Mouse (Mus musculus): Measurements from ENCODE around the gene Zzef1. TPM values are rescaled to one million over a fixed set of nuclear protein-coding genes. Genes with fewer than 3 reads are reported as not detected.
"Not testable (repeated sequence)": the region's sequence is repeated elsewhere in the genome, so short reads cannot be mapped to it uniquely, and the experiment has no call there.

Gene Zzef1
- polyA plus RNA-seq, 2 experiments, result 12.8 to 22.5 TPM

GRCm38 (mm10) chr11:72764270-72764669 lies 31.8 kb upstream of the Zzef1 start:
- peaks cover 69% of the 10 kb centered on the region for H3K36me3 ChIP-seq (ENCODE audit: control insufficient read depth, insufficient read depth, low read length)

GRCm38 (mm10) chr11:72767716-72768115 lies 28.3 kb upstream of the Zzef1 start:
- no peak overlapping the region for H3K27ac ChIP-seq (replicated peaks; ENCODE audit: low read depth, low read length)
- H3K9me3 ChIP-seq (ENCODE audit: control insufficient read depth, low read length), result no peaks in the 10 kb centered on the region
- no peak for TF ChIP-seq POLR2A (IDR thresholded peaks at IDR 0.05; ENCODE audit: borderline replicate concordance, extremely low read depth, insufficient read depth, insufficient read length)
- H3K4me3 ChIP-seq (replicated peaks; ENCODE audit: low read length), result no peak overlapping the region
- H3K4me1 ChIP-seq (ENCODE audit: control insufficient read depth, insufficient read depth, low read length), result no peaks in the 10 kb centered on the region
- 94% methylated on average over 8 of the region's 8 CpGs for WGBS
- H3K27me3 ChIP-seq (ENCODE audit: control insufficient read depth, insufficient read depth, low read length), result no peaks in the 10 kb centered on the region
- no peak overlapping the region for H3K9ac ChIP-seq (ENCODE audit: low read depth, low read length, severe bottlenecking)
- no peak for DNase-seq (ENCODE audit: low spot score)
- no peak for ATAC-seq (ENCODE audit: low FRiP score, low read depth)
- H3K4me2 ChIP-seq (replicated peaks; ENCODE audit: low read depth, low read length, severe bottlenecking), result no peak overlapping the region
- peaks cover 41% of the 10 kb centered on the region for H3K36me3 ChIP-seq (ENCODE audit: control insufficient read depth, insufficient read depth, low read length)

More at GRCm38 (mm10) chr11:72764270-72764669, 31.8 kb upstream of the Zzef1 start:
- Histone ChIP-seq H3K27me3 (ENCODE audit: control insufficient read depth, insufficient read depth, low read length) (no peaks in the 10 kb centered on the region), H3K4me2 (replicated peaks; ENCODE audit: low read depth, low read length, severe bottlenecking) (no peak overlapping the region), H3K4me3 (replicated peaks; ENCODE audit: low read length) (no peak overlapping the region), H3K9ac (ENCODE audit: low read depth, low read length, severe bottlenecking) (no peak overlapping the region), H3K9me3 (ENCODE audit: control insufficient read depth, low read length) (no peaks in the 10 kb centered on the region), H3K27ac (replicated peaks; ENCODE audit: low read depth, low read length) (no peak overlapping the region), H3K4me1 (ENCODE audit: control insufficient read depth, insufficient read depth, low read length) (no peaks in the 10 kb centered on the region)
- no peak for TF ChIP-seq POLR2A (IDR thresholded peaks at IDR 0.05; ENCODE audit: borderline replicate concordance, extremely low read depth, insufficient read depth, insufficient read length)
- 90% methylated on average over 4 of the region's 4 CpGs for WGBS
- DNase-seq (ENCODE audit: low spot score), result no peak
- ATAC-seq (ENCODE audit: low FRiP score, low read depth), result no peak

- no peak overlapping the region for H3K4me2 ChIP-seq (replicated peaks; ENCODE audit: low read depth, low read length, severe bottlenecking)
- 94% methylated on average over 3 of the region's 3 CpGs for WGBS
- H3K36me3 ChIP-seq (ENCODE audit: control insufficient read depth, insufficient read depth, low read length), result peaks cover 28% of the 10 kb centered on the region
- no peak overlapping the region for H3K9ac ChIP-seq (ENCODE audit: low read depth, low read length, severe bottlenecking)
- no peaks in the 10 kb centered on the region for H3K27me3 ChIP-seq (ENCODE audit: control insufficient read depth, insufficient read depth, low read length)
- DNase-seq (ENCODE audit: low spot score), result no peak
- no peaks in the 10 kb centered on the region for H3K4me1 ChIP-seq (ENCODE audit: control insufficient read depth, insufficient read depth, low read length)
- no peak overlapping the region for H3K4me3 ChIP-seq (replicated peaks; ENCODE audit: low read length)
- TF ChIP-seq POLR2A (IDR thresholded peaks at IDR 0.05; ENCODE audit: borderline replicate concordance, extremely low read depth, insufficient read depth, insufficient read length), result no peak
- no peak for ATAC-seq (ENCODE audit: low FRiP score, low read depth)
- H3K9me3 ChIP-seq (ENCODE audit: control insufficient read depth, low read length), result no peaks in the 10 kb centered on the region
- no peak overlapping the region for H3K27ac ChIP-seq (replicated peaks; ENCODE audit: low read depth, low read length)
These were observed 27.0 kb upstream of the Zzef1 start for GRCm38 (mm10) chr11:72769061-72769460.

DNA sequence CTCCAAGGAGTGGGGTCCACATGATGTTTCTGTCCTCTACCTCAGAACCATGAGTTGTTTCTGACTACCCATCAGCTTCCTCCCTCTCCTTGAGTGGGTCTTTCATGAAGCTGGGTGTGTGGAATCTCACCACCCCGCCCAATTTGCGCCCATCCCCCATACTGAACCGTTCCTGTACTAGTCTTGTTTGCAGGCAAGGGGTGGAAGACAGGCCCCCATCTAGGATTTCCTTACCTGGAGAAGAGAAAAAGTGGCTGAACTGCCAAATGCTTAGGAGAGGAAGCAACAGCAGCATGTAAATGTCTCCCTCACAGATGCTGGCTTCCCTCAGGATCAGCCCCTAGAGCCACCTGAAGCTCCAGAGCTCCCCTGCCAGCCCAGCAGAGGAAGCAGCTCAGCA lies 25.7 kb upstream of the Zzef1 start:
- WGBS, result 87% methylated on average over 3 of the region's 3 CpGs
- TF ChIP-seq POLR2A (IDR thresholded peaks at IDR 0.05; ENCODE audit: borderline replicate concordance, extremely low read depth, insufficient read depth, insufficient read length), result no peak
- Histone ChIP-seq H3K9ac (ENCODE audit: low read depth, low read length, severe bottlenecking) (no peak overlapping the region), H3K9me3 (ENCODE audit: control insufficient read depth, low read length) (no peaks in the 10 kb centered on the region), H3K36me3 (ENCODE audit: control insufficient read depth, insufficient read depth, low read length) (peaks cover 21% of the 10 kb centered on the region), H3K4me1 (ENCODE audit: control insufficient read depth, insufficient read depth, low read length) (no peaks in the 10 kb centered on the region), H3K4me3 (replicated peaks; ENCODE audit: low read length) (no peak overlapping the region), H3K4me2 (replicated peaks; ENCODE audit: low read depth, low read length, severe bottlenecking) (no peak overlapping the region), H3K27ac (replicated peaks; ENCODE audit: low read depth, low read length) (no peak overlapping the region), H3K27me3 (ENCODE audit: control insufficient read depth, insufficient read depth, low read length) (no peaks in the 10 kb centered on the region)
- DNase-seq (ENCODE audit: low spot score) (no peak), ATAC-seq (ENCODE audit: low FRiP score, low read depth) (no peak)

GRCm38 (mm10) chr11:72770816-72771215 lies 25.2 kb upstream of the Zzef1 start:
- WGBS, result 82% methylated on average over 5 of the region's 5 CpGs
- H3K9me3 ChIP-seq (ENCODE audit: control insufficient read depth, low read length), result no peaks in the 10 kb centered on the region
- no peaks in the 10 kb centered on the region for H3K27me3 ChIP-seq (ENCODE audit: control insufficient read depth, insufficient read depth, low read length)
- TF ChIP-seq POLR2A (IDR thresholded peaks at IDR 0.05; ENCODE audit: borderline replicate concordance, extremely low read depth, insufficient read depth, insufficient read length), result no peak
- no peak for ATAC-seq (ENCODE audit: low FRiP score, low read depth)
- peaks cover 21% of the 10 kb centered on the region for H3K36me3 ChIP-seq (ENCODE audit: control insufficient read depth, insufficient read depth, low read length)
- no peaks in the 10 kb centered on the region for H3K4me1 ChIP-seq (ENCODE audit: control insufficient read depth, insufficient read depth, low read length)
- H3K4me2 ChIP-seq (replicated peaks; ENCODE audit: low read depth, low read length, severe bottlenecking), result no peak overlapping the region
- DNase-seq (ENCODE audit: low spot score), result no peak
- H3K4me3 ChIP-seq (replicated peaks; ENCODE audit: low read length), result no peak overlapping the region
- H3K27ac ChIP-seq (replicated peaks; ENCODE audit: low read depth, low read length), result no peak overlapping the region
- H3K9ac ChIP-seq (ENCODE audit: low read depth, low read length, severe bottlenecking), result no peak overlapping the region

DNA sequence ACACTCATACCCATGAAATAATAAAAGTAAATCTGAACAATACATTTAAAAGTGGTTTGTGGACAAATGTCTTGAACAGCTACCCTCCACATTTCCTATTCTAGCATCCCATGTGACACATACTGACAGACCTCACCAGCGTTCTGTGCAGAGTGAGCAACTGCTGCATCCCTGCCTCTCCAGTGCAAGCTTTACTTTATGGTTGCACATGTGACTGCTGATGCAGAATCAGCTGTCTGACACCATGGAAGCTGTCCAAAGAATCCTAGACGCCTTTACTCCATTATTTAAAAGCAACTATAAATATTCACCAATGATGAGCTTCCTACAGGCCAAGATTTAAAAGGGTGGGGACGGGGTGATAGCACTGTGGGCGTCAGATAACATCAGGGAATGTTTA lies 24.6 kb upstream of the Zzef1 start:
- H3K9me3 ChIP-seq (ENCODE audit: control insufficient read depth, low read length), result no peaks in the 10 kb centered on the region
- peaks cover 21% of the 10 kb centered on the region for H3K36me3 ChIP-seq (ENCODE audit: control insufficient read depth, insufficient read depth, low read length)
- H3K9ac ChIP-seq (ENCODE audit: low read depth, low read length, severe bottlenecking), result no peak overlapping the region
- no peak for TF ChIP-seq POLR2A (IDR thresholded peaks at IDR 0.05; ENCODE audit: borderline replicate concordance, extremely low read depth, insufficient read depth, insufficient read length)
- DNase-seq (ENCODE audit: low spot score), result no peak
- ATAC-seq (ENCODE audit: low FRiP score, low read depth), result no peak
- H3K4me1 ChIP-seq (ENCODE audit: control insufficient read depth, insufficient read depth, low read length), result no peaks in the 10 kb centered on the region
- H3K4me2 ChIP-seq (replicated peaks; ENCODE audit: low read depth, low read length, severe bottlenecking), result no peak overlapping the region
- WGBS, result 75% methylated on average over 4 of the region's 4 CpGs
- H3K27me3 ChIP-seq (ENCODE audit: control insufficient read depth, insufficient read depth, low read length), result no peaks in the 10 kb centered on the region
- no peak overlapping the region for H3K4me3 ChIP-seq (replicated peaks; ENCODE audit: low read length)
- no peak overlapping the region for H3K27ac ChIP-seq (replicated peaks; ENCODE audit: low read depth, low read length)

- not testable (repeated sequence) for H3K4me3 ChIP-seq (replicated peaks; ENCODE audit: low read length); H3K27me3 ChIP-seq (ENCODE audit: control insufficient read depth, insufficient read depth, low read length); DNase-seq (ENCODE audit: low spot score); H3K9me3 ChIP-seq (ENCODE audit: control insufficient read depth, low read length); H3K4me1 ChIP-seq (ENCODE audit: control insufficient read depth, insufficient read depth, low read length); H3K9ac ChIP-seq (ENCODE audit: low read depth, low read length, severe bottlenecking); H3K4me2 ChIP-seq (replicated peaks; ENCODE audit: low read depth, low read length, severe bottlenecking); ATAC-seq (ENCODE audit: low FRiP score, low read depth); H3K27ac ChIP-seq (replicated peaks; ENCODE audit: low read depth, low read length)
- 18% methylated on average over 1 of the region's 1 CpGs for WGBS
- H3K36me3 ChIP-seq (ENCODE audit: control insufficient read depth, insufficient read depth, low read length), result peaks cover 15% of the 10 kb centered on the region
These were observed 23.4 kb upstream of the Zzef1 start for GRCm38 (mm10) chr11:72772611-72773010.
